Mouse (Mus musculus): ENCODE measurements at regions not wholly inside any gene's neighbourhood (a gene's known extent, or its start where the extent isn't known, plus 50 kb on each side); places are given as distances from the start of the nearest gene placed in this dataset.
"Not testable (repeated sequence)": the region's sequence is repeated elsewhere in the genome, so short reads cannot be mapped to it uniquely, and the experiment has no call there.

- no peak for DNase-seq (ENCODE audit: low spot score in 2 of 2)
Observed at GRCm38 (mm10) chr7:87096500-87096899, 100.6 kb downstream of the Vmn2r79 start.

GRCm38 (mm10) chr7:87099611-87100010 lies 103.7 kb downstream of the Vmn2r79 start:
- not testable (repeated sequence) for DNase-seq (ENCODE audit: low spot score in 2 of 2)

GRCm38 (mm10) chr7:87100377-87100776 lies 104.5 kb downstream of the Vmn2r79 start:
- DNase-seq (ENCODE audit: low spot score in 2 of 2): not testable (repeated sequence)

GRCm38 (mm10) chr7:87101281-87101680 lies 105.4 kb downstream of the Vmn2r79 start:
- not testable (repeated sequence) for DNase-seq (ENCODE audit: low spot score in 2 of 2)

- no peak for DNase-seq (ENCODE audit: low spot score in 2 of 2)
Observed at GRCm38 (mm10) chr7:87110312-87110984, 114.5 kb downstream of the Vmn2r79 start.

- DNase-seq (ENCODE audit: low spot score in 2 of 2): no peak
Observed at GRCm38 (mm10) chr7:87110985-87111372, 115.1 kb downstream of the Vmn2r79 start.

- DNase-seq (ENCODE audit: low spot score in 2 of 2): peak in 1 of 2 experiments; percentile 21
Observed at GRCm38 (mm10) chr7:87113654-87114053, 117.7 kb downstream of the Vmn2r79 start.

- DNase-seq (ENCODE audit: low spot score in 2 of 2): no peak
Observed at GRCm38 (mm10) chr7:87122516-87122915, 123.4 kb upstream of the Nox4 start.

- DNase-seq (ENCODE audit: low spot score in 2 of 2): no peak
Observed at GRCm38 (mm10) chr7:87145896-87146295, 100.0 kb upstream of the Nox4 start.

GRCm38 (mm10) chr7:87147703-87148102 lies 98.2 kb upstream of the Nox4 start:
- no peak for DNase-seq (ENCODE audit: low spot score in 2 of 2)

GRCm38 (mm10) chr7:87148681-87149080 lies 97.2 kb upstream of the Nox4 start:
- no peak for DNase-seq (ENCODE audit: low spot score in 2 of 2)

GRCm38 (mm10) chr7:87150991-87151390 lies 94.9 kb upstream of the Nox4 start:
- no peak for DNase-seq (ENCODE audit: low spot score in 2 of 2)

GRCm38 (mm10) chr7:87186443-87187153 lies 59.3 kb upstream of the Nox4 start:
- DNase-seq (ENCODE audit: low spot score in 2 of 2): no peak

- DNase-seq (ENCODE audit: low spot score in 2 of 2): no peak
Observed at GRCm38 (mm10) chr7:87195647-87196046, 50.2 kb upstream of the Nox4 start.
